Mouse (Mus musculus) stomach, embryonic 16.5 days (tissue): ENCODE results near the gene Olfr871. TPM values are rescaled to one million over a fixed set of nuclear protein-coding genes. Genes with fewer than 3 reads are reported as not detected.

ENCODE experiments used
- polyA plus RNA-seq: library from polyadenylated mRNA; unstranded; fragments of >200 nt; fragmentation: Nextera tagmentation; extraction: Ambion mirVana; gene quantifications from 2 replicates; pipeline ENCODE4 v1.2.1, GENCODE M21; 2015

The Olfr871 gene
- polyA plus RNA-seq, 1 experiment from 2014 or later = not detected

Other genes starting within 250 kb of the Olfr871 start
- gene Olfr866, start 184.2 kb upstream of the Olfr871 start, polyA plus RNA-seq = not detected in 2 replicates
- gene Olfr867, start 154.6 kb upstream of the Olfr871 start, polyA plus RNA-seq = not detected in 2 replicates
- gene Olfr868, start 113.6 kb upstream of the Olfr871 start, polyA plus RNA-seq = not detected in 2 replicates
- gene Olfr869, start 83.2 kb upstream of the Olfr871 start, polyA plus RNA-seq = not detected in 2 replicates
- not detected in 2 replicates for gene Olfr870, start 38.1 kb upstream of the Olfr871 start, polyA plus RNA-seq
- not detected in 2 replicates for gene Olfr872, start 24.9 kb downstream of the Olfr871 start, polyA plus RNA-seq
- gene Olfr39, start 70.1 kb downstream of the Olfr871 start, polyA plus RNA-seq = not detected in 2 replicates
- gene Olfr873, start 86.3 kb downstream of the Olfr871 start, polyA plus RNA-seq = not detected in 2 replicates
- gene Olfr18, start 123.9 kb downstream of the Olfr871 start, polyA plus RNA-seq = not detected in 2 replicates
- gene Zfp560, start 173.0 kb downstream of the Olfr871 start, polyA plus RNA-seq = 26.0 and 33.0 TPM in 2 replicates
- gene Zfp26, start 248.0 kb downstream of the Olfr871 start, polyA plus RNA-seq = 15.4 and 18.7 TPM in 2 replicates